Mouse (Mus musculus) liver, embryonic 14.5 days (tissue): ENCODE measurements at regions not wholly inside any gene's neighbourhood (a gene's known extent, or its start where the extent isn't known, plus 50 kb on each side); places are given as distances from the start of the nearest gene placed in this dataset.
A peak's percentile ranks its signal among the peaks of the same experiment; 100 is the strongest.

ENCODE experiments used
- ATAC-seq: fragments of 200-750 bp; cut with Nextera tagmentation; 2 replicates; pipeline ENCODE4 v1.8.0; 2017; ENCODE audit warnings: moderate number of reproducible peaks, mild to moderate bottlenecking, moderate library complexity; ENCODE audit not compliant: insufficient read depth
- DNase-seq, 3 experiments: peaks; one replicate each; pipeline ENCODE4 v3.0.0-alpha.2; 2012 to 2013; ENCODE audit warnings: low read depth in 3 of 3, low spot score in 3 of 3
- H3K27ac ChIP-seq: fragments of 300-500 bp; sonication (generic); 2 replicates; pipeline ENCODE4 v1.5.1; 2014; ENCODE audit warnings: moderate library complexity, mild to moderate bottlenecking, control low read depth, inconsistent platforms
- H3K27me3 ChIP-seq: fragments of 300-500 bp; sonication (generic); 2 replicates; pipeline ENCODE4 v1.6.1; 2014; ENCODE audit warnings: mild to moderate bottlenecking, low read length, moderate library complexity; ENCODE audit not compliant: control insufficient read depth, insufficient read depth
- H3K36me3 ChIP-seq: fragments of 300-500 bp; sonication (generic); replicated peaks from 2 replicates; pipeline ENCODE4 v1.6.1; 2014; ENCODE audit warnings: low read depth; ENCODE audit not compliant: control insufficient read depth, insufficient read depth
- H3K4me1 ChIP-seq, 2 experiments: fragments of 200-500 bp in 1 of 2; fragments of 300-500 bp in 1 of 2; sonication (generic) in 1 of 2; replicated peaks; 2 replicates each; pipeline ENCODE4 v1.6.1; 2012 to 2014; ENCODE audit warnings: antibody characterized with exemption in 1 of 2, inconsistent platforms in 1 of 2, low read length in 1 of 2; ENCODE audit not compliant: control insufficient read depth in 2 of 2, insufficient read depth in 2 of 2
- H3K4me2 ChIP-seq: fragments of 300-500 bp; sonication (generic); 2 replicates; pipeline ENCODE4 v1.6.1; 2014; ENCODE audit warnings: low read depth, mild to moderate bottlenecking, control low read depth, moderate library complexity
- H3K4me3 ChIP-seq, 2 experiments: fragments of 200-500 bp in 1 of 2; fragments of 300-500 bp in 1 of 2; sonication (generic) in 1 of 2; 2 replicates each; pipeline ENCODE4 v1.5.1; 2012 to 2014; ENCODE audit warnings: low read depth in 2 of 2, low read length in 2 of 2, mild to moderate bottlenecking in 2 of 2, control low read depth in 1 of 2, inconsistent platforms in 1 of 2, moderate library complexity in 1 of 2; ENCODE audit not compliant: insufficient read depth in 1 of 2
- H3K9ac ChIP-seq: fragments of 300-500 bp; sonication (generic); replicated peaks from 2 replicates; pipeline ENCODE4 v1.6.1; 2014; ENCODE audit warnings: mild to moderate bottlenecking, control low read depth, moderate library complexity
- H3K9me3 ChIP-seq: fragments of 300-500 bp; sonication (generic); 2 replicates; pipeline ENCODE4 v1.6.1; 2016; ENCODE audit warnings: low read length, mixed read lengths; ENCODE audit not compliant: control insufficient read depth
- CTCF ChIP-seq: IDR thresholded peaks from 2 replicates; pipeline ENCODE4 v1.5.1; 2016; ENCODE audit warnings: antibody characterized with exemption, low read depth, control low read depth
- EP300 ChIP-seq: IDR thresholded peaks from 2 replicates; pipeline ENCODE4 v1.6.1; 2016; ENCODE audit warnings: antibody characterized with exemption, low read depth
- WGBS: fragments of 180-500 bp; shearing (Covaris S2); extraction: QIAGEN DNeasy Blood & Tissue Kit; methylation state at CpG from one replicate; pipeline ENCODE4 v1.1.7; 2014; ENCODE audit not compliant: insufficient replicate concordance; 5-methylcytosine and 5-hydroxymethylcytosine counted together

DNA sequence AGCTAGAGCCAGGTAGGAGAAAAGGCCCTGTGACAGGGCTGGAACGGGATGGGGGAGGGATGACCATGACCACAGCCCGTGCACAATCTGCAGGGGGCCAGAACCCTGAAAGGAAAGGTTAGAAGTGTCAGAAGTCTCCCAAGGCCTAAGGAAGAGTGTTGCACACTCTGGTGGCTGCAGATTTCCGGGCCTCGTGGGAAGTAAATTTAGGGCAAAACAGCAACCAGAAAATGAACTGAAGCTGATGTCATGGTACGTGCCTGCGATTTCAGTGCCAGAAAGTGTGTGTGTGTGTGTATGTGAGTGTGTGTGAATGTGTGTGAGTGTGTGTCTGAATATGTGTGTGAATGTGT is 93.7 kb downstream of the Mn1 start:
- no peaks in the 10 kb centered on the region for H3K9me3 ChIP-seq
- no peaks in the 10 kb centered on the region for H3K27me3 ChIP-seq
- WGBS: 32% methylated on average over 6 of the region's 6 CpGs
- H3K4me2 ChIP-seq: no peak overlapping the region
- no peaks in the 10 kb centered on the region for H3K36me3 ChIP-seq
- no peak overlapping the region for H3K9ac ChIP-seq
- ATAC-seq (no peak), DNase-seq (no peak)
- H3K4me3 ChIP-seq: no peak overlapping the region
- H3K27ac ChIP-seq: no peak overlapping the region
- H3K4me1 ChIP-seq: peaks cover 12 to 44% of the 10 kb centered on the region in 2 experiments
- TF ChIP-seq EP300 (no peak), CTCF (no peak)

GRCm38 (mm10) chr5:111511982-111512381 is 94.8 kb downstream of the Mn1 start:
- Histone ChIP-seq H3K4me1 (peaks cover 2 to 33% of the 10 kb centered on the region in 2 experiments; a peak in 3 of 4 replicates), H3K36me3 (no peaks in the 10 kb centered on the region), H3K9ac (no peak overlapping the region), H3K27ac (no peak overlapping the region), H3K9me3 (no peaks in the 10 kb centered on the region), H3K4me3 (no peak overlapping the region), H3K27me3 (no peaks in the 10 kb centered on the region), H3K4me2 (no peak overlapping the region)
- no peak for TF ChIP-seq EP300
- no peak for TF ChIP-seq CTCF
- ATAC-seq: no peak
- DNase-seq: no peak
- WGBS: 22% methylated on average over 10 of the region's 10 CpGs

DNA sequence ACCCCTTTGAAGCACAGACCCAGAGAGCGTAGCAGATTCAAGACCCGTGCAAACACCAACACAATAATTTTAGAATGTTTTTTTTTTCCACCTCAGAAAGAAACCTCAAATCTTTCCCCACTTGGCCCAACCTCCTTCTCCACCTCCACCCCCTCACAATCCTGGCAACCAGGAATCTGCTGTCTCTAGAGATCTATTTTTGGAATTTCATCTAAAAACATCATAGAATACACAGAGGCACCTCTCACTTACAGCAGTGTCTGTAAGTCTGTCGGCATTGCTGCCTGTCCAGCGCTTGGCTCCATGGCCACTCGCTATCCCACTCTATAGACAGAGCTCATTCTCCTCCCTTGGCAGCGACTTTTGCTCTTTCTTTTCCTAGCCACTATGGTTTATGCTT is 96.8 kb downstream of the Mn1 start:
- DNase-seq: no peak
- H3K36me3 ChIP-seq: no peaks in the 10 kb centered on the region
- peaks cover 1 to 20% of the 10 kb centered on the region in 2 experiments; a peak in 3 of 4 replicates for H3K4me1 ChIP-seq
- H3K27me3 ChIP-seq: no peaks in the 10 kb centered on the region
- H3K4me3 ChIP-seq: no peak overlapping the region
- TF ChIP-seq CTCF (no peak), EP300 (no peak)
- 72% methylated on average over 6 of the region's 6 CpGs for WGBS
- H3K9me3 ChIP-seq: no peaks in the 10 kb centered on the region
- H3K27ac ChIP-seq: no peak overlapping the region
- no peak overlapping the region for H3K4me2 ChIP-seq
- H3K9ac ChIP-seq: no peak overlapping the region
- ATAC-seq: no peak

DNA sequence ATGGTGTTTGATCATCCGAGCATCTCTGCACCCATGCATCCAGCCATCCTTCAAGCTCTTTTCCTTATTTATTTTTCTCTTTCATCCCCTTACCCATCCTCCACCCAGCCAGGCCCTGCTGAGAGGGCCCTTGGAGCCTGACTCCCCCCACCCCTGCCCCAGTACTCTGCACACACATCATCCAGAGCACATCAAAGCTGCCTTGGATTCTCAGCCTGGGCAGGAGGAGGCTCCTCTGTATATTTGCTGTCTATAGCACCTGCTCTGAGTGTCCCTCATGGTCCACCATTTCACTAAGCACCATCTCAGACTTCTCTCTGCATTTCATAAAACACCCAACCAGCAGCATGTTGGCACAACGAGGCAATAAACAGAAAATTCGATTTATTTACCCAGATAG is 101.9 kb downstream of the Mn1 start:
- 29% methylated on average over 3 of the region's 3 CpGs for WGBS
- Histone ChIP-seq H3K36me3 (no peaks in the 10 kb centered on the region), H3K4me2 (peak overlapping the region; percentile 34), H3K9ac (peak overlapping the region; percentile 18; the same call in 1 of the 2 replicates), H3K9me3 (no peaks in the 10 kb centered on the region), H3K27me3 (no peaks in the 10 kb centered on the region), H3K27ac (no peak overlapping the region; the same call in 1 of the 2 replicates), H3K4me3 (no peak overlapping the region), H3K4me1 (peaks cover 11 to 16% of the 10 kb centered on the region in 2 experiments)
- ATAC-seq (peak; percentile 46), DNase-seq (no peak)
- TF ChIP-seq EP300: no peak
- no peak for TF ChIP-seq CTCF

GRCm38 (mm10) chr5:111519500-111520041 is 102.4 kb downstream of the Mn1 start:
- DNase-seq (peak; percentile 28 to 45 (median 37)), ATAC-seq (peak; percentile 90)
- no peak overlapping the region for H3K27ac ChIP-seq
- H3K4me2 ChIP-seq: peak overlapping the region; percentile 34
- H3K36me3 ChIP-seq: no peaks in the 10 kb centered on the region
- no peaks in the 10 kb centered on the region for H3K9me3 ChIP-seq
- no peak overlapping the region for H3K4me3 ChIP-seq
- H3K4me1 ChIP-seq: peaks cover 11 to 16% of the 10 kb centered on the region in 2 experiments
- 9% methylated on average over 7 of the region's 7 CpGs for WGBS
- TF ChIP-seq CTCF: no peak
- TF ChIP-seq EP300: peak; percentile 56; the same call in 1 of the 2 replicates
- no peaks in the 10 kb centered on the region for H3K27me3 ChIP-seq
- peak overlapping the region; percentile 18; the same call in 1 of the 2 replicates for H3K9ac ChIP-seq
